Mouse (Mus musculus) thymus, postnatal 36 days (tissue): ENCODE measurements around the gene Agfg1.

ENCODE experiments used
- DNase-seq, 2 experiments: peaks; one replicate each; pipeline ENCODE4 v3.0.0; 2022; ENCODE audit warnings: mixed read lengths in 2 of 2

The Agfg1 gene

GRCm38 (mm10) chr1:82825256-82825655 is 14.0 kb upstream of the Agfg1 start:
- DNase-seq = no peak

- no peak for DNase-seq
Measured at GRCm38 (mm10) chr1:82825783-82826182, 13.5 kb upstream of the Agfg1 start.

GRCm38 (mm10) chr1:82826911-82827310 is 12.4 kb upstream of the Agfg1 start:
- DNase-seq = no peak

- no peak for DNase-seq
Measured at GRCm38 (mm10) chr1:82830771-82831170, 8.5 kb upstream of the Agfg1 start.

GRCm38 (mm10) chr1:82831547-82832240 is 7.6 kb upstream of the Agfg1 start:
- no peak for DNase-seq

GRCm38 (mm10) chr1:82832495-82833021 is 6.7 kb upstream of the Agfg1 start:
- peak in 1 of 2 experiments; percentile 30 for DNase-seq

GRCm38 (mm10) chr1:82833501-82833900 is 5.8 kb upstream of the Agfg1 start:
- no peak for DNase-seq

GRCm38 (mm10) chr1:82834572-82834971 is 4.7 kb upstream of the Agfg1 start:
- DNase-seq = no peak

GRCm38 (mm10) chr1:82836342-82837217 is 2.7 kb upstream of the Agfg1 start:
- no peak for DNase-seq

- no peak for DNase-seq
Measured at GRCm38 (mm10) chr1:82837579-82837978, 1.7 kb upstream of the Agfg1 start.

GRCm38 (mm10) chr1:82838469-82839295 is 601 bp upstream of the Agfg1 start:
- DNase-seq = no peak

GRCm38 (mm10) chr1:82839614-82840421 is 535 bp downstream of the Agfg1 start:
- no peak for DNase-seq

GRCm38 (mm10) chr1:82855729-82856128 is 16.4 kb downstream of the Agfg1 start:
- no peak for DNase-seq

GRCm38 (mm10) chr1:82858236-82858635 is 19.0 kb downstream of the Agfg1 start:
- DNase-seq = no peak

- no peak for DNase-seq
Measured at GRCm38 (mm10) chr1:82860391-82860790, 21.1 kb downstream of the Agfg1 start.

- no peak for DNase-seq
Measured at GRCm38 (mm10) chr1:82870202-82870601, 30.9 kb downstream of the Agfg1 start.

GRCm38 (mm10) chr1:82879172-82879571 is 39.9 kb downstream of the Agfg1 start:
- no peak for DNase-seq

GRCm38 (mm10) chr1:82880196-82880595 is 40.9 kb downstream of the Agfg1 start:
- no peak for DNase-seq

GRCm38 (mm10) chr1:82893269-82893668 is 54.0 kb downstream of the Agfg1 start:
- DNase-seq = no peak

- DNase-seq = peak; percentile 18 to 30
Measured at GRCm38 (mm10) chr1:82900567-82900966, 61.3 kb downstream of the Agfg1 start.

- DNase-seq = no peak
Measured at GRCm38 (mm10) chr1:82901201-82901600, 61.9 kb downstream of the Agfg1 start.

- no peak for DNase-seq
Measured at GRCm38 (mm10) chr1:82905886-82906285, 66.6 kb downstream of the Agfg1 start.
